Mouse (Mus musculus) kidney, adult 2 months (tissue): ENCODE measurements at regions not wholly inside any gene's neighbourhood (a gene's known extent, or its start where the extent isn't known, plus 50 kb on each side); places are given as distances from the start of the nearest gene placed in this dataset.

ENCODE experiments used
- CTCF ChIP-seq: fragments of 200-500 bp; conservative IDR thresholded peaks from 2 replicates; pipeline ENCODE4 v1.5.1; 2011; ENCODE audit warnings: low read depth, mild to moderate bottlenecking, control low read depth, low read length, moderate library complexity, mixed read lengths; ENCODE audit not compliant: insufficient read depth, insufficient read length
- POLR2A ChIP-seq: fragments of 200-500 bp; IDR thresholded peaks from one replicate; pipeline ENCODE4 v1.6.1; 2011; ENCODE audit warnings: low read depth, low read length, control low read depth

DNA sequence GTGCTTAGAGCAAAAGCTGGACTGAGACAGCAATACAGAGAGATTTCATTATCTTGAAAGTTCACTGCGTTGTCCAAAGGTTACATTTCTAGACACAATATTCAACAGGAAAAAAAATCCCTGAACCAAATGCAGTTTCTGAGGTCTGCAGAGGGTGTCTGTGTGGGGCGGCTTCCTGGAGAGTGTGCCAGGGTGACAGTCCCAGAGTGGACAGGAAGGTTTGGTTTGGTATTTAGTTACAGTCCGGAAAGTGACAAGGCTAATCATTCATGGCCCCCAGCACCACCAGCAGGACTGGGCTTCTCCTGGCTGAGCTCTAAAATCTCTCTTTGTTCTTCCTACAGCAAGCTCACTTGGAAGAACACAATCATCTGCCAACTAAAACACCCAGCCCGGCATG, 65.9 kb upstream of the 4932438A13Rik start:
- no peak for TF ChIP-seq CTCF
- TF ChIP-seq POLR2A: no peak
